Mouse (Mus musculus) brain, embryonic 14.5 days (tissue): ENCODE data around the gene Elmo1.

Experiments
- CTCF ChIP-seq: fragments of 200-500 bp; IDR thresholded peaks from 2 replicates; pipeline ENCODE4 v1.5.1; 2012; ENCODE audit warnings: inconsistent platforms, mild to moderate bottlenecking, moderate library complexity, borderline replicate concordance; ENCODE audit not compliant: insufficient read depth, insufficient read length; ENCODE audit errors: extremely low read depth
- POLR2A ChIP-seq: fragments of 200-500 bp; IDR thresholded peaks from 2 replicates; pipeline ENCODE4 v1.6.1; 2012; ENCODE audit warnings: mild to moderate bottlenecking, inconsistent platforms, borderline replicate concordance; ENCODE audit not compliant: poor library complexity, insufficient read depth, insufficient read length, severe bottlenecking; ENCODE audit errors: extremely low read depth

- TF ChIP-seq POLR2A (no peak), CTCF (no peak)
Measured at GRCm38 (mm10) chr13:20491666-20492065, 401.3 kb downstream of the Elmo1 start.
